9 mouse cellular contexts compared by ENCODE assay signal in the genomic region with DNA sequence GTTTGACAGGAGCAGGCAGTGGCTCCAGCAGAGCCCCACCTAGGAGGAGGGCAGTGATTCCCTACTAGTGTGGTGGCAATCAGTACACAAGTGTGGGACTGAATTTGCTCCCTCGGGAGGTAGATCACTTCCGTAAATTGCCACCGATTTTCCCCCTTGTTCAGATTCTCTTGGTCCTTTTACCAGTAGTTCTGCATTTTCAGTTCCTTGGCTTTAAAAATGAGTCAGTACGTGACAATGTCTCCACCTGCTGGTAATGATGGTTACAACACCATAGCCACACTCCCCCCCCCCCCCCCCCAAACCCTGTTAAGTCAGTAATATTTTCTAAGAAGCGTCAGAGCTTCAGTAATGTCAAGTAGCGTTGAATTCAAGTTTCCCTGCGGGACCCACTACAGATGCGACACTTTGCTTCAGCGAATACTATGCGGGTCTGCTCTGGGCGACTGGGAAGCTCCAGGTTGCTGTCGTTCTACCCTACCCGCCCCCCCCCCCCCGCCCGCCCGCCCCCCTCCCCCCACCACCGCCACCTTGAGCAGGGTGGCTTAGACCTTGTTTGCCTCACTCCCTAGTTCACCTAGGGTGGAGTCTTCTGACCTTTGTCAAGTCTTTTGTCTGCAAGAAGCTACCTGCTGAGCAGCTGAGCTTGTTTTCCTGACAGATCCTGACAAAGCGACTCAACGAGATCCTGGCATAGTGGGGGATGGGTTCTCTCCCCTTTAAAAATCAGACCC. TPM values are rescaled to one million over a fixed set of nuclear protein-coding genes. Genes with fewer than 3 reads are reported as not detected.
DNase-seq lines count a peak whose midpoint lies in the region; ATAC-seq lines count a peak whose summit lies in the region.
"Had no signal": no experiment of that assay in that cellular context is flagged by ENCODE, and none has a peak within 500 bp of the region (broad histone marks: within the 10 kb centered on the region; RNA-seq: fewer than 3 reads in every experiment).

No protein-coding gene starts in this region.

- peak; percentile 81 for ATAC-seq in activated CD4-positive, CD25-positive, alpha-beta regulatory T cell, adult 4 months
- ATAC-seq in common myeloid progenitor, adult 5-6 weeks (replicated peaks; ENCODE audit: low read depth, poor library complexity, severe bottlenecking) = peak; percentile 99
- ATAC-seq in intestine, embryonic 16.5 days = peak; percentile 81
- peak; percentile 84 for ATAC-seq in megakaryocyte-erythroid progenitor cell, adult 5-6 weeks (replicated peaks; ENCODE audit: low FRiP score, low TSS enrichment, poor library complexity, severe bottlenecking)

- no peaks in the 10 kb centered on the region for H3K36me3 ChIP-seq in intestine, embryonic 16.5 days (ENCODE audit: control insufficient read depth, insufficient read depth, low read length)

- peak overlapping the region; percentile 57 for H3K4me2 ChIP-seq in intestine, embryonic 16.5 days (ENCODE audit: low read depth, low read length)

- no peaks in the 10 kb centered on the region for H3K9me3 ChIP-seq in intestine, embryonic 16.5 days (ENCODE audit: control insufficient read depth, low read length)

- intact Hi-C loops in left cerebral cortex, postnatal 14 days (cut with DNase I) = loop anchor here (5.0 kb wide), 1 partner anchor 207 kb away; the partner anchor contains the start of genes Gm49345 and Zfp729a

- H3K27me3 ChIP-seq in intestine, embryonic 16.5 days (replicated peaks; ENCODE audit: control insufficient read depth, insufficient read depth, low read length) = no peaks in the 10 kb centered on the region

- no peak overlapping the region for H3K27ac ChIP-seq in intestine, embryonic 16.5 days (ENCODE audit: low read length)

- no peaks in the 10 kb centered on the region for H3K4me1 ChIP-seq in intestine, embryonic 16.5 days (ENCODE audit: control insufficient read depth, insufficient read depth, low read length)

- peak; percentile 79 for DNase-seq in 3T3-L1 (ENCODE audit: low read depth, low spot score)
- peak; percentile 10 for DNase-seq in gastrocnemius, postnatal 25 days
- DNase-seq in left cerebral cortex, postnatal 14 days (ENCODE audit: low spot score in 2 of 2) = peak; percentile 68 to 73
- peak; percentile 24 for DNase-seq in right cerebral cortex, postnatal 14 days

- H3K4me3 ChIP-seq in intestine, embryonic 16.5 days (ENCODE audit: low read length) = peak overlapping the region; percentile 43
- H3K4me3 ChIP-seq: erythroblast, embryonic 14.5 days had no signal

- peak overlapping the region; percentile 46 for H3K9ac ChIP-seq in intestine, embryonic 16.5 days (ENCODE audit: low read depth, low read length)

- WGBS in intestine, embryonic 16.5 days = under 1% methylated on average over 13 of the region's 19 CpGs

RNA-seq across cellular contexts. Expression of gene Gm10037, which starts 13.4 kb away (rescaled TPM):
- under 1 TPM in 1 of 2 experiments, not detected in 1; 0.70 TPM for polyA plus RNA-seq in activated CD4-positive, CD25-positive, alpha-beta regulatory T cell, adult 4 months (2017; shearing (Covaris generic))
- total RNA-seq in common myeloid progenitor, adult 5-6 weeks (2017) = not detected in 2 replicates
- total RNA-seq in gastrocnemius, postnatal 25 days (2021) = under 1 TPM; 0.92 to 0.94 TPM
- 1.5 and 1.7 TPM in 2 replicates for polyA plus RNA-seq in intestine, embryonic 16.5 days (2015; fragmentation: Nextera tagmentation; extraction: Ambion mirVana)
- total RNA-seq in left cerebral cortex, postnatal 14 days (2021) = 10 to 100 TPM in 1 of 2 experiments, 1 to 10 TPM in 1; 7.0 to 10.2 TPM
- total RNA-seq in megakaryocyte-erythroid progenitor cell, adult 5-6 weeks (2014; fragmentation: Nextera tagmentation) = 2.3 TPM in 1 of 2 replicates, not detected in the other
- not detected in 2 replicates for total RNA-seq in megakaryocyte-erythroid progenitor cell, adult 5-6 weeks (2017)
- polyA plus RNA-seq: erythroblast, embryonic 14.5 days had no signal

RNA-seq across cellular contexts. Expression of gene BC048507, which starts 18.8 kb away (rescaled TPM):
- not detected for polyA plus RNA-seq in activated CD4-positive, CD25-positive, alpha-beta regulatory T cell, adult 4 months (2017; shearing (Covaris generic))
- not detected in 2 replicates for total RNA-seq in common myeloid progenitor, adult 5-6 weeks (2017)
- not detected for total RNA-seq in gastrocnemius, postnatal 25 days (2021)
- not detected in 2 replicates for polyA plus RNA-seq in intestine, embryonic 16.5 days (2015; fragmentation: Nextera tagmentation; extraction: Ambion mirVana)
- not detected for total RNA-seq in left cerebral cortex, postnatal 14 days (2021)
- total RNA-seq in megakaryocyte-erythroid progenitor cell, adult 5-6 weeks (2014; fragmentation: Nextera tagmentation) = not detected in 2 replicates
- total RNA-seq in megakaryocyte-erythroid progenitor cell, adult 5-6 weeks (2017) = not detected in 2 replicates
- polyA plus RNA-seq: erythroblast, embryonic 14.5 days had no signal

RNA-seq across cellular contexts. Expression of gene Zfp273, which starts 30.7 kb away (rescaled TPM):
- polyA plus RNA-seq in activated CD4-positive, CD25-positive, alpha-beta regulatory T cell, adult 4 months (2017; shearing (Covaris generic)) = 1 to 10 TPM; 6.4 to 6.7 TPM
- 7.2 and 9.0 TPM in 2 replicates for total RNA-seq in common myeloid progenitor, adult 5-6 weeks (2017)
- 1 to 10 TPM; 1.4 to 2.1 TPM for total RNA-seq in gastrocnemius, postnatal 25 days (2021)
- polyA plus RNA-seq in intestine, embryonic 16.5 days (2015; fragmentation: Nextera tagmentation; extraction: Ambion mirVana) = 4.8 and 5.7 TPM in 2 replicates
- 1 to 10 TPM; 5.8 to 7.2 TPM for total RNA-seq in left cerebral cortex, postnatal 14 days (2021)
- 3.1 and 5.3 TPM in 2 replicates for total RNA-seq in megakaryocyte-erythroid progenitor cell, adult 5-6 weeks (2014; fragmentation: Nextera tagmentation)
- total RNA-seq in megakaryocyte-erythroid progenitor cell, adult 5-6 weeks (2017) = 2.2 and 8.7 TPM in 2 replicates
- polyA plus RNA-seq: erythroblast, embryonic 14.5 days had no signal

Comparison
In these comparisons a context has a peak if more than half of its experiments do, and no peak if none do; other contexts are left out.
1. DNase-seq: peak in every context shown above with its lines; median percentile 79 in 3T3-L1; 70 in left cerebral cortex, postnatal 14 days; 24 in right cerebral cortex, postnatal 14 days; 10 in gastrocnemius, postnatal 25 days.